ENCODE assay signal across 9 mouse cellular contexts in the genomic region with DNA sequence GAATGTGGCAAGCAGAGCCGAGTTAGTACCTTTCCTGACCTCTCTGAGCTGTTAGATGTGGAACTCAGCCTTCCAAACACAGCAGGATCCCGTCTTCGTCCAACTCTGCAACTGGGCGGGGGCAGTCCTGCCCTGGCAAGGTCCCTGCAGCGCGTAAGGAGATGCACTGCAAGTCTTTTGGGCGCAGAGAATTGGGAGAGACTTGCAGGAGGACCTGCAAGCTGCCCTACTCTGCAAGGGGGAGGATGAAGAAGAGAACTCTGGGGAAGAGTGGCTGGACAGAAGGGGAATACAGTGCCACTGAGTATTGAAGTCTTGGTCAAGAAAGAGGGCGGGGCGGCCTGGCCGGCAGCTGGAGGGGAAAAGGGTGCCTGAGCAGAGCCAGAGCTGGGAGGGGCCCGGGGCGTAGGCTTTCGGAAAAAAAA. TPM values are rescaled to one million over a fixed set of nuclear protein-coding genes. Genes with fewer than 3 reads are reported as not detected.
DNase-seq lines count a peak whose midpoint lies in the region; ATAC-seq and TF ChIP-seq lines count a peak whose summit lies in the region.
"Had no signal": no experiment of that assay in that cellular context is flagged by ENCODE, and none has a peak within 500 bp of the region (broad histone marks: within the 10 kb centered on the region; RNA-seq: fewer than 3 reads in every experiment).

No protein-coding gene starts in this region.

- H3K36me3 ChIP-seq in hindbrain, embryonic 15.5 days, result no peaks in the 10 kb centered on the region
- H3K36me3 ChIP-seq in liver, embryonic 15.5 days (replicated peaks), result no peaks in the 10 kb centered on the region
- no peaks in the 10 kb centered on the region for H3K36me3 ChIP-seq in neural tube, embryonic 13.5 days

- TF ChIP-seq CTCF in brain, embryonic 14.5 days (IDR thresholded peaks at IDR 0.05; ENCODE audit: borderline replicate concordance, extremely low read depth, insufficient read depth, insufficient read length), result no peak
- TF ChIP-seq CTCF in gastrocnemius, adult 2 months (IDR thresholded peaks at IDR 0.05), result no peak

- DNase-seq in cerebellum, adult 8-10 months, result peak; percentile 6
- no peak for DNase-seq in cerebellum, adult 9-10 months
- DNase-seq in brain, embryonic 14.5 days (ENCODE audit: low read depth), result peak; percentile 36
- DNase-seq in gastrocnemius, adult 2 months, result peak; percentile 76
- DNase-seq in c-Kit-positive CD71-positive TER-119-positive erythroid progenitor cells, embryonic 14.5 days (ENCODE audit: low spot score), result no peak

- intact Hi-C loops in gastrocnemius, adult 2 months (cut with DNase I), result loop anchor here (2.0 kb wide), 1 partner anchor 75 kb away; no protein-coding TSS in a partner anchor

- peak; percentile 48; the same call in 1 of the 2 replicates for ATAC-seq in hindbrain, embryonic 15.5 days (ENCODE audit: low FRiP score, low read depth)
- ATAC-seq in liver, embryonic 15.5 days (ENCODE audit: insufficient read depth), result peak; percentile 38; the same call in 1 of the 2 replicates
- no peak for ATAC-seq in neural tube, embryonic 13.5 days (ENCODE audit: low read depth)

- no peaks in the 10 kb centered on the region for H3K9me3 ChIP-seq in hindbrain, embryonic 15.5 days
- H3K9me3 ChIP-seq in liver, embryonic 15.5 days (replicated peaks), result no peaks in the 10 kb centered on the region
- no peaks in the 10 kb centered on the region for H3K9me3 ChIP-seq in neural tube, embryonic 13.5 days

- H3K27me3 ChIP-seq in hindbrain, embryonic 15.5 days, result peaks cover 3% of the 10 kb centered on the region; the same call in 1 of the 2 replicates
- no peaks in the 10 kb centered on the region for H3K27me3 ChIP-seq in liver, embryonic 15.5 days
- peaks cover 9% of the 10 kb centered on the region for H3K27me3 ChIP-seq in neural tube, embryonic 13.5 days

- H3K4me2 ChIP-seq in hindbrain, embryonic 15.5 days, result peak overlapping the region; percentile 67
- H3K4me2 ChIP-seq in liver, embryonic 15.5 days, result peak overlapping the region; percentile 59
- H3K4me2 ChIP-seq in neural tube, embryonic 13.5 days, result peak overlapping the region; percentile 63

- H3K4me3 ChIP-seq in gastrocnemius, adult 2 months, result peak overlapping the region; percentile 91
- H3K4me3 ChIP-seq in hindbrain, embryonic 15.5 days, result peak overlapping the region; percentile 38
- peak overlapping the region; percentile 59 for H3K4me3 ChIP-seq in liver, embryonic 15.5 days (replicated peaks)
- peak overlapping the region; percentile 37 for H3K4me3 ChIP-seq in neural tube, embryonic 13.5 days

- H3K27ac ChIP-seq in gastrocnemius, adult 2 months, result peak overlapping the region; percentile 95
- no peak overlapping the region for H3K27ac ChIP-seq in hindbrain, embryonic 15.5 days (replicated peaks)
- H3K27ac ChIP-seq in liver, embryonic 15.5 days (replicated peaks), result peak overlapping the region; percentile 67
- H3K27ac ChIP-seq in neural tube, embryonic 13.5 days (replicated peaks), result no peak overlapping the region

- H3K9ac ChIP-seq in hindbrain, embryonic 15.5 days, result peak overlapping the region; percentile 14; the same call in 1 of the 2 replicates
- H3K9ac ChIP-seq in liver, embryonic 15.5 days, result peak overlapping the region; percentile 26; the same call in 1 of the 2 replicates
- peak overlapping the region; percentile 53 for H3K9ac ChIP-seq in neural tube, embryonic 13.5 days

- H3K4me1 ChIP-seq in hindbrain, embryonic 15.5 days (replicated peaks), result peaks cover 16% of the 10 kb centered on the region
- H3K4me1 ChIP-seq in liver, embryonic 15.5 days (replicated peaks), result no peaks in the 10 kb centered on the region
- H3K4me1 ChIP-seq in neural tube, embryonic 13.5 days (replicated peaks), result peaks cover 11% of the 10 kb centered on the region

- no peak for TF ChIP-seq POLR2A in brain, embryonic 14.5 days (IDR thresholded peaks at IDR 0.05; ENCODE audit: borderline replicate concordance, extremely low read depth, insufficient read depth, insufficient read length, poor library complexity, severe bottlenecking)

- WGBS in hindbrain, embryonic 15.5 days, result 3% methylated on average over 13 of the region's 13 CpGs
- 0% methylated on average over 13 of the region's 13 CpGs for WGBS in liver, embryonic 15.5 days (ENCODE audit: insufficient replicate concordance)
- WGBS in neural tube, embryonic 13.5 days, result 2% methylated on average over 13 of the region's 13 CpGs

RNA-seq across cellular contexts. Expression of a gene that starts 0.7 kb away (rescaled TPM):
- polyA plus RNA-seq in brain, embryonic 14.5 days (2012; rRNA removed), result 0.79 and 1.00 TPM in 2 replicates
- total RNA-seq in gastrocnemius, adult 2 months (2021), result 10 to 100 TPM in 1 of 2 experiments, 1 to 10 TPM in 1; 3.8 to 14.4 TPM
- 0.67 and 1.1 TPM in 2 replicates for polyA plus RNA-seq in hindbrain, embryonic 15.5 days (2015; fragmentation: Nextera tagmentation; extraction: Ambion mirVana)
- polyA plus RNA-seq in liver, embryonic 15.5 days (2015; fragmentation: Nextera tagmentation; extraction: Ambion mirVana), result 4.5 and 4.6 TPM in 2 replicates
- 0.88 and 1.4 TPM in 2 replicates for polyA plus RNA-seq in neural tube, embryonic 13.5 days (2015; fragmentation: Nextera tagmentation; extraction: Ambion mirVana)
- polyA plus RNA-seq: C2C12 had no signal

Comparison
In these comparisons a context has a peak if more than half of its experiments do, and no peak if none do; other contexts are left out.
1. DNase-seq: peak in cerebellum, adult 8-10 months (single experiment), brain, embryonic 14.5 days (single experiment) and gastrocnemius, adult 2 months (single experiment); none in cerebellum, adult 9-10 months (single experiment) and c-Kit-positive CD71-positive TER-119-positive erythroid progenitor cells, embryonic 14.5 days (single experiment).
2. H3K27ac ChIP-seq: peak in gastrocnemius, adult 2 months (single experiment) and liver, embryonic 15.5 days (single experiment); none in hindbrain, embryonic 15.5 days (single experiment) and neural tube, embryonic 13.5 days (single experiment).
3. H3K4me3 ChIP-seq: peak in every context shown above with its lines; median percentile 91 in gastrocnemius, adult 2 months; 59 in liver, embryonic 15.5 days; 38 in hindbrain, embryonic 15.5 days; 37 in neural tube, embryonic 13.5 days.
4. Peak in every context shown above with its lines, with median percentiles within 50 percentile points of each other: H3K4me2 ChIP-seq and H3K9ac ChIP-seq.